Mouse (Mus musculus): ENCODE data around the gene Tmem151b.

- TF ChIP-seq CTCF (IDR thresholded peaks at IDR 0.05; ENCODE audit: control insufficient read depth, insufficient read depth, insufficient replicate concordance, low read depth, low read length) (no peak), POLR2A (IDR thresholded peaks at IDR 0.05; ENCODE audit: control insufficient read depth, low read depth, low read length) (no peak)
These were observed 32.7 kb upstream of the Tmem151b start for GRCm38 (mm10) chr17:45582188-45582587.
